Mouse (Mus musculus) lung, postnatal 36 days (tissue): ENCODE data around the gene Aatk.

ENCODE experiments used
- DNase-seq: peaks from one replicate; pipeline ENCODE4 v3.0.0; 2022; ENCODE audit warnings: mixed read lengths

Aatk gene

GRCm38 (mm10) chr11:120021367-120021766 is 25.6 kb downstream of the Aatk start:
- DNase-seq = no peak

DNA sequence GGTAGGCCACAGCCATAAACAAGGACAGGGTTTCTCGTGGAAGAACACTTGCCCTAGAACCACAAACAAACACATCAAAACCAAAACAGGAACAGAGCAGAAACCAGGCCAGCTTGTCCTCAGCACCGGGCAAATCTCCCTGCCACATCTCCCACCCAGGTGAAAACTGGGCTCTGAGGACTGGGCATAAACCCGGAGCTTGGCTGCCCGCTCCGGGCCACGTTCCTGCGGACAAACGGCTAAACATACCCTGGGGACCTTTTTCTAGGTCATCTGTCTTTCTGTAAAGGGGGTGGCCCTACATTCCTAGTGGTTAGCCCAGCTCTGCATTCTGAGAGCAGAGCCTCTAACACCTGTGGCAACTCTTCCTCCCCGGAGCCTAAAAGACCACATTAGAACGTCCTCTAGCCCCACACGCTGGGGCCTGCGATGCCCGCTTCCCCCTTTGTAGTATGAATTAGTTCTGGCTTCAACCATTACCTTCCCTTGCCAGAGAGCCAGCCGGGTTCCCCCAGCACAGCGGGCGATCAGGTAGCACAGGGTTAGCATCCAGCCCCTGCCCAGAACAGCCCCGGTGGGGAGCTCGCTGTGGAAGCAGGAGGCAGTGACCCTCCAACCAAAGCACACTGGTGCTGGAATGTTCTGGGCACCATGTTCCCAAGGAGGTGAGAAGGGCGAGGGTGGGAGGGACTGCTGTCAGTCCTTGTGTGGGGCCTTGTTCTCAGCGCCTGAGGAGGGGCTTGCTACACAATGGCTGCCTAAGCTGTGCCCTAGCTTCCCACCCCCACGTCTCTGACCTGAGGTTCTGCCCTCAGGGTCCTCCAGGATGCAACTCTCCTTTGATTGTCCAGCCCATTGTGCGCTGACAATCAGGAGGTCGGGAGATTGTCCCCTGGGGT is 27.2 kb downstream of the Aatk start:
- no peak for DNase-seq

- no peak for DNase-seq
Observed at GRCm38 (mm10) chr11:120017011-120017410, 30.0 kb downstream of the Aatk start.

DNA sequence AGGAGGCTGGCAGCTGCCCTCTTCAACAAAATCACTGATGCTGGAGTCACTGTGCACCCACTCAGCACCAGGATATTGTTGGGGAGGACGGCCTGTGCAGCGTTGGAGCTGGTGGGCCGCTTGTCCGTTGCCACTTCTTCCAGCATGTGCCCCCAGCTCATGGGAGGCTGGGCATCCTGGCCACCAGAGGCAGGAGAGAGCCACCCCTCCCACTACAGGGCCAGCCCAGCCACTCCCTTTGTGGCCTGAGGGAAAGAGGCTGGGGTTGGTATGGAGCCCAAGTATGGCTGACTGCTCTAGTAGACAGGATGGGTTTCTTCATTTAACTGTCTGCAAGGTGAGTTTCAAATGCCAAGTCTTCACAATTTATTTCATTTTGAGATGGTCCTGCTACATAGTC is 32.2 kb downstream of the Aatk start:
- DNase-seq = no peak

- DNase-seq = peak; percentile 88
Observed at GRCm38 (mm10) chr11:120013174-120013711, 33.7 kb downstream of the Aatk start.

DNA sequence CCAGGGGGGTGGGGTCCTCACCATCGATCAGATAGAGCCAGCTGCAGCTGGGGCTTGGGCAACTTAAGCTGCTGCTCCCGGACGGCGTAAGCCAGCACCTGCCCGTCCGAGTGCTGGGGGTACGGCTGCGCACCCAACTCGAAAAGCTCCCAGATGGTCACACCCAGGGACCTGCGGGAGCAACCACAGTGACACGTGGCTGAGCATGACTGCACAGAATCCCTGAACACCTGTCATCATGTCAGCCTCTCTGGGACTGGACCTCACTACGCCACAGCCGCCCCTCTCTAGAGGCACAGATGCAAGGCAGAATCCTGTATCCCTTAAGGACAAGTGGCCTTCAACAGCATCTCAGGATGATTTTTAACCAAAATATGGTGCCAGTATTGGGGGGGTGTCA is 34.3 kb downstream of the Aatk start:
- no peak for DNase-seq

DNA sequence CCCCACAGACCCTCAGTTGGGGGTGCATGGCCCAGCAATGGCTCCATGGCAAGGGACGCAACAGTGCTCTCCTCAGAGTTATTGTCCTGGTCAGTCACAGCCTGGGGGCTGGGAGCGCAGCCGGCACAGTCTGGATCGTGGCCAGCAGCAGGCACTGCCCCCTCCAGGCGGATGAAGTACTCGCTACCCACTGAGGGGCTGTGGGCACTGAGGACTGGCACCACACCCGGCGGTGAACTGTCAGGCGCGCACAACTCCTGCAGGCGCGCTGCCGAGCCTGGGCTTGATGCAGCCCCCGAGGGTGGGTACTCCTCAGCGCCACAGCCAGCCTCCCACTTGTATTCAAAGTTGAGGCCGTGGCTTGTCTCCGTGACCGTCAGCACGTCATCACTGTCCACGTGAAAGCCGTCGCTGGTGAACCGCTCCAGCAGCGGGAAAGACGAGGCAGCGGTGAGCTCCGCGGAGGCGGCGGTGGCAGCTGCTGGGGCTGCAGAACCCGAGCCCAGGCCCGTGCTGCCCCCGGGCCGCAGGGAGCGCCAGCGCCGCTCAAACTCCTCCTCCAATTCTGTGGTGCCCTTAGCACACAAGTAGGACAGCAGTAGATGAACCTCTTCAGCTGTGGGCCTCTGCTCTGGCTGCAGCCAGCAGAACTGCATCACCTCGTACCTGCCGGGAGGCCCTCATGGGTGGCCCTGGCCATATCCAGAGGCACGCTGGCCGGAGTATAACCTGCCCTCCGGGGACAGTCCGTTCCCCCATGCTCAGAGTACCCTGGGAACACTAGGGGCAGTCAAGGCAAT is 35.0 kb downstream of the Aatk start:
- no peak for DNase-seq

DNA sequence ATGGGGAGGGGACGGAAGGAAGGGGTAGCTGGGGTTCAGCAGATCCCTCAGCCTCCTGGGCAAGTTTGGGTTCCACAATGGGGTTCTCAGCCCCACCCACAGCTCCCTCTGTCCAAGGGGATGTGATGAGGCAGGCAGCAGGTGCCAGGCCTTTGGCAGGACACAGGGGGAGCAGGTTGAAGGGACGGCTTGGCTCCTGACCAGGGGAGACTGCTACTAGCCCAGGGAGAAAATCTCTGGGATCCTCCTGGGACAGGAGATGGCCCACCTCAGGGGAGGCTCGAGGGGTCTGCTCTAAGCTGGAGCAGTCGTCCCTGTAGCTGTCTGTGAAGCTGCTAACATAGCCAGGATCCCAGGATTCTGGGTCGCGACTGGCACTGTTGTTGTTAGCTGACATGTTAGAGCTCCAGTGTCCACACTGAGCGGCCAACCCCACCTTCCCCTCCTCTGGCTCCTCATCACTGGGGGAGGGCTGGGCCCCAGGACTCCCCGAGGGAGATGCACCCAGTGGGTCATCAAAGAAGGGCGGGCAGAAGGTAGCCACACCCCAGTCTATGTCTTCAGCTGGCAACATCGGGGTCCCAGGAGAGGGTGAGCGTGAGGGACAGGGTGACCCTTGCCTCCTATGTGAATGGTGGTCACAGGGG is 35.7 kb downstream of the Aatk start:
- DNase-seq = no peak

DNA sequence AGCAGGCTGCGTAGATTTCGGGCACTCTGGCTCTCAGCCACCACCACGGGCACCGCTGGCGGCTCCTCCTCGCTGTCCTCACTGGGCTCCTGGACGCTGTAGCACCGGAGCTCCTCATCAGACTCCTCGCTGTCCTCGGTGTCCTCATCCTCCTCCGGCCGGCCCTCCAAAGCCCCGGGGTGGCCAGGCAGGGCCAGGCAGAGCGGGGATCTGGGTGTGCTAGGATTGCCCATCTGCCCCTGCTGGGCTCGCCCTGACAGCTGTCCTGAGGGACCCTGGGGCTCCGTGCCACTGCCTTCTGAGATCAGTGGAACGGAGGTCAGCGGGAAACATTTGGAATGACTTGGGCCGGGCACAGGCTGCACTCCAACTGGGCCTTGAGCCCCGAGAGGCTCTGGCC is 37.0 kb downstream of the Aatk start:
- no peak for DNase-seq

- no peak for DNase-seq
Observed at GRCm38 (mm10) chr11:120008956-120009355, 38.0 kb downstream of the Aatk start.

- DNase-seq = no peak
Observed at GRCm38 (mm10) chr11:120008501-120008900, 38.5 kb downstream of the Aatk start.

GRCm38 (mm10) chr11:120007496-120008080 is 39.4 kb downstream of the Aatk start:
- DNase-seq = no peak

GRCm38 (mm10) chr11:120005434-120006317 is 41.3 kb downstream of the Aatk start:
- DNase-seq = no peak

GRCm38 (mm10) chr11:120002634-120003220 is 44.2 kb downstream of the Aatk start:
- DNase-seq = no peak

DNA sequence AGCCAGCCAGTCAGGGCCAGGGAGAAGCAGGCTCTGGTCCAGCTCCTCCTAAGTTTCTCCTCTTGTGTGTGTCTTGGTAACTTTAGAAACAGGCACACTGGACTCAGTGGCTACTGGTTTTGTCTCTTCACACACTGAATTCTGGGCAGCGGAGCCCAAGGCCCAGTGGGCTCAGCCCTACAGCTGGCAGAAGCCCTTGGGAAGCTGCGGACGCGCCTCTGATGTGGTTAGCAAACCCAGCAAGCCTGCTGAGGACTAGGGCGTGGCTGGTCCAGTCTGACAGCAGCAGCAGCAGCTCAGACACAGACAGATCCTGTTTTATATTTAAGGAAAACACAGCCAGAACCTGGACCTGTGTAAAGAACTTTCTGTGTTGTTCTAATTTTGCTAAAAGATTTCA is 44.9 kb downstream of the Aatk start:
- no peak for DNase-seq

- DNase-seq = no peak
Observed at GRCm38 (mm10) chr11:119997351-119997750, 49.6 kb downstream of the Aatk start.

DNA sequence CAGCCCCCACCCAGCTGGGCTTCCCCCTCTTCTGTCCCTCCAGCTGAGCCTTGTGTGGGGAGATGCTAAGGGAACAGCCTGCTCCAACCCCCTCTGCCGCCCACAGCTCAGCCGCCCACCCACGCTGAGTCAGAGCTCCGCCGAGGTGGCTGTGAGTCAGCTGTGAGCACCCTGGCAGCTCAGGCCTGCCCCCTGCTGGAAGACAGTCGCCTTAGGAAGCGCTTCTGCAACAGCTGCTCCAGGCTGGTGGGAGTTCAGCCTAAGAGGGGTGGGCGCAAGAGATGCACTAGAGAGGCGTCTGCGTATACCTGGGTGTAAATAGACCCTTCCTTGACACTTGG is 55.7 kb downstream of the Aatk start:
- peak; percentile 94 for DNase-seq

- peak; percentile 47 for DNase-seq
Observed at GRCm38 (mm10) chr11:119990658-119991337, 56.2 kb downstream of the Aatk start.

GRCm38 (mm10) chr11:119989115-119989564 is 57.8 kb downstream of the Aatk start:
- peak; percentile 83 for DNase-seq

- peak; percentile 58 for DNase-seq
Observed at GRCm38 (mm10) chr11:119988391-119988790, 58.6 kb downstream of the Aatk start.

DNA sequence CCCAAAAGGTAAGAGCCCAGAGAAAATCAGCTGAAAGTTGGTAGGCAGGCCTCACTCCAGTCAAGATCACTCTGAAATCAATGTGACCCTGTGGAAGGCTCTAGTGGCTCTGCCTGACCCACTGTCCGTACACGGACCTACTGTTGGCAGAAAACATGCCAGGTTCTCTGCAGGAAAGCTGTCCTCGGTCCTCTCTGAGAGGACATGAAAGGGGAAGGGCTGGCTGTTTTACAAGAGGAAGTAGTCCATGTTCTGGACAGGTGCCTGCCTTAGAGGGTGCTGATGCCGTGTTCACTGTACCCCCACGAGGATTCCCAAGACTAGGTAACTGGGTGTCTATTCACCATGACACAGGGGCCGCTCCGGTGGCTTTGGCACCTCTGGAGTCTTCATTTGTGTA is 59.1 kb downstream of the Aatk start:
- DNase-seq = no peak
